Mouse (Mus musculus) G1E-ER4 (cell line): ENCODE results near the gene Vamp1. TPM values are rescaled to one million over a fixed set of nuclear protein-coding genes. Genes with fewer than 3 reads are reported as not detected.

Experiments used
- GATA1 ChIP-seq: IDR thresholded peaks from one replicate; pipeline ENCODE4 v1.8.0; 2012; ENCODE audit warnings: low read length, inconsistent platforms
- polyA plus RNA-seq: library from polyadenylated mRNA; stranded (reverse); fragments of >175 nt; gene quantifications from 2 replicates; pipeline ENCODE4 v1.2.3, GENCODE M21; 2012

Vamp1 gene
- polyA plus RNA-seq, 1 experiment = 2.3 TPM

- no peak for TF ChIP-seq GATA1
These were observed 16.7 kb downstream of the Vamp1 start for GRCm38 (mm10) chr6:125232045-125232437.

GRCm38 (mm10) chr6:125232516-125232915, 17.2 kb downstream of the Vamp1 start:
- TF ChIP-seq GATA1 = no peak

DNA sequence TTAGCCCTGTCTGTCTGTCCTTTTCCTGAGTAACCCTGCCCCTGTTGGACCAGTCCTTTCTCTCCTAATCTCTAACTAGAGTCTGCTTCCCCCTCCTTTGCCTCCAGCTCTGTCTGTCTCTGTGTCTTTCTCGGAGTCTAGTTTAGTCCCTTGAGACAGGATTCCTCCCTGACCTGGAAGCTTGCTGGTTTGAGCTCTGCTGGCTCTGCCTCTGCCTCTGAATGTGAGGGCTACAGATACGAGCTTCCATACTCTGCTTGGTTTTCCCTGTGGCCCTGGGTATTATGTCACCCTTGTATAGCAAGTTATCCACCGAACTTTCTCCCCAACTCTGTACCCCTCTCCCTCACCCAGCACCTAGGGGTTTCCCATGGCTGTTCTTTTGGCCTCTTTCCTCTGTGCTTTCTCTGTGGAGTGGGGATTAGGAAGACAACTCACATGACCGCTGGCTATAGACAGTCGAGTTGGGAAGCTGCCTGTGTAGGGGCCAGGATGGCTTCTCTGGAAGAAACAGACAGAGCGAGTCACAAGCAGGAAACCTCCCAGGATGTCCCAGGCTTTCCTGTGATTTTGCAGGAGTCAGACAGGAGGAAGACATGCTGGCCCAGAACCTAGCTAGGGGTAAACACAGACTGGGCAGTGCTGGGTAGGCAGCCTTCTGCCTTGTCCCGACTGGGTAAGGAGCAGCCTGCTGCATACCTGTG, 18.6 kb downstream of the Vamp1 start:
- no peak for TF ChIP-seq GATA1

DNA sequence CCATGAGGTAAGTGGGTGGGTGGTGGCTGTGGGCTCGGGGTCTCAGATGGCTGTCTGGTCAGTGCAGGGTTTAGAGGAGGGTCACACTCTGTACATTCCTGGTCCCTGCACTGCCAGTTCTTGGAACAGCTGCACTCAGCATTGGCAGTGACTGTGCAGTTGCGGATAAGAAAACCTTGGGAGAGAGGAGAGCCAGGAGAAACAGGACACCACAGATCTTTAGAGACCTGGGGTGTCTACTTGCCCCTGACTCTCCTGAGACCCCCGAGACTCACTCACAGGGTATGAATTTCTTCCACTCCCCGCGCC, 19.1 kb downstream of the Vamp1 start:
- no peak for TF ChIP-seq GATA1

GRCm38 (mm10) chr6:125236341-125236740, 21.0 kb downstream of the Vamp1 start:
- no peak for TF ChIP-seq GATA1

GRCm38 (mm10) chr6:125236782-125237181, 21.4 kb downstream of the Vamp1 start, which contains the start of gene Cd27:
Gene Cd27 (minus strand): TSS chr6:125237010.
- no peak for TF ChIP-seq GATA1

DNA sequence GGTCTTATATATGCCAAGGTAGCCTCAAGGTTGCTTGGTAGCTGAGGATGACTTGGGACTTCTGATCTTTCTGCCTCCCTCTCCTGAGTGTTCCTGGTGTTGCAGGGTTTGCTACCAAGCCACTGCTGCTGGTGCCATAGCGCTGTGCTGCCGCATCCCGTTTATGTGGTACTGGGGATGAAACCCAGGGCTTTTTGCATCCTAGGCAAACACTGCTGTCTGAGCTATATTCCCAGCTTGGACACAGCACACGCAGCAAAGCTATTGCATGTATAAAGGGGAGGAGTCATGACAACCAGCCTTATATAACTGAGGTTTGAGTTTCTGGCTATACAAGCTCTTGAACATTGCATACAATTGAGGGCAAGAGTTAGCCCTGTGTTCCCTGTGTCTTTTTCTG, 22.1 kb downstream of the Vamp1 start:
- no peak for TF ChIP-seq GATA1

DNA sequence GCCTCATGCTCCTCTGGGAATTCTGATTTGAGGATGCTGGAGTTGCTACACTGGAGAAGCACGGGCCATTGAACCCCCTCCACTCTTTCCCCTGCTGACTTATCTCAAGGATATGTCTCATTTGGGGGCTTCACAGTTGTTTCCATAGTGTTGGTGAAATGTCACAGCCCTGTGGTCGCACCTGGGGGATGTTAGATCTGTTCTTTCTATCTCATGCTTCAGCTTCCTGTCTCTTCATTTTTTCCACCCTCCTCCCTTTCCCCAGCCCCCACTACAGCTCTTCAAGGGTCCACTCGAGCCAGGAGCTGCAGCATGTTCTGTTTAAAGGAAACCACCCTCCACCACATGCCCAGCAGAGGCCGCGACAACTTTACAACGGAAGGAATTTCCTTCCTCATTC, 23.0 kb downstream of the Vamp1 start:
- TF ChIP-seq GATA1 = no peak

- no peak for TF ChIP-seq GATA1
These were observed 24.2 kb downstream of the Vamp1 start for GRCm38 (mm10) chr6:125239547-125239946.

DNA sequence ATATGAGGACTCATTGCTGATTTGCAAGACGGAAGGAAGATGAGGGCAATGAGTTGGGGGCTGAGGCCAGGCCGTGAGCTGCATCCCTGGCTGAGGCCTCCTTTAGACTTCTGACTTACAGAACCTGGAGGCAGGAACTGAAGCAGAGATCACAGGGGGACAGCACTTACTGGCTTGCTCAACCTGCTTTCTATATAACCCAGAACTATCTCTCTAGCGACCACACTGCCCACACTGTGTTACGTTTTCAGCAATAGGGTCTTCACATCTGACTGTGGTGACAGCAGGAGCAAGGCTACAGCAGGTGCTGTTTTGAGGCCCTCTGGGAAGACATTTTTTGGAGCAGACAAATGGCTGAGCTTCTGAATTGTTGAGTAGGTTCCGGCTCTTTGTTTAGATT, 25.3 kb downstream of the Vamp1 start:
- TF ChIP-seq GATA1 = no peak

DNA sequence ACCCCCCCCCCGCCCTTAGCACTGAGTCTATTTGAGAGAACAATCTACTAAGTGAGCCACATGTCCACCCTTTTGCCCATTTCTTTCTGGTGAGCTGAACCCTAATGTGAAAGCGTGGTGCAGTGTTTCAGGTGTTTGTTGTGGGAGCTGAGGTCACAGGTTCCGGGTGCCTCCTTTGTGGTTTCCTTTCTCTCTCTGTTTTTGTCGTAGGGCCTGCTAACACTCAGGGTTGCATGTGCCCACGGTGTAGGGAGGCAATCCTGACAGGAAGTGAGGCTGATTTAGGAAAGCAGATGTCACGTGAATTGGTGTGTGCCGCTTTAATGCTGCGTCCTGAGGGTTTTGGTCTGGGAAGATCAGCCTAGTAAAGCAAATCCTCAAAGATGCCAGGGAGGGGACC, 26.2 kb downstream of the Vamp1 start:
- no peak for TF ChIP-seq GATA1

DNA sequence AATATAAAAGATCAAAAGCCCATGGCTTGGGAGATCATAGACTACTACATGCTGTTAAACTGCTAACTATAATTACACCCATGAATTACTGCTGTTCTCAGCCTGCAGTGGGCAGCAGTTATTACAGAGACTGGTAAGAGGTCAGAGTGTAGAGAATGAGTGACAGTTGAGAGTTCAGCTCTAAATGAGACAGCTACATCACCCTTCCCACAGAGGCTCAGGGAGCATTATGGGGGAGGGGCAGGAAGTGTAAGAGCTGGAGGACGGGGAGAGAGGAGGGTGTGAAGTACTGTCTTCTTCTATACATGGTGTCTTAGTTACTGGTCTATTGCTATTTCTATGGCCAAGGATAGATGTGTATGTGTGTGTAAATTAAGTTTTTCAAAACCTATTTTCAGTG, 29.2 kb downstream of the Vamp1 start:
- no peak for TF ChIP-seq GATA1

DNA sequence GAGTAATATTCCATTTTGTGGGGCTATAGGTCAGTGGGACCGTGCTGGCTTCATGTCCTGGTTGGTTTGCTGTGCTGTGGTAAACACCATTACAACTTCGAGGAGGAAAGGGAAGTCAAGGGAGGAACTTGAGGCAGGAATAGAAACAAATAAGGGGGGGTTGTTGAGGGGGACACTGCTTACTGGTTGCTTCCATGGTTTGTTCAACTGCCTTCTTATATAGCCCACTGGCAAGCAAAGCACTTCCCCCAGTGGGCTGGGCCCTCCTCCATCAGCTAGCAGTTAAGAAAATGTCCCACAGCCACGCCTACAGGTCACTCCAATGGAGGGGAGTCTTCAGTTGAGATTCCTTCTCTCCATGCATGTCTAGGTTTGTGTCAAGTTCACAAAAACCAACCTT, 36.9 kb downstream of the Vamp1 start:
- no peak for TF ChIP-seq GATA1

- TF ChIP-seq GATA1 = no peak
These were observed 37.4 kb downstream of the Vamp1 start for GRCm38 (mm10) chr6:125252711-125253110.

DNA sequence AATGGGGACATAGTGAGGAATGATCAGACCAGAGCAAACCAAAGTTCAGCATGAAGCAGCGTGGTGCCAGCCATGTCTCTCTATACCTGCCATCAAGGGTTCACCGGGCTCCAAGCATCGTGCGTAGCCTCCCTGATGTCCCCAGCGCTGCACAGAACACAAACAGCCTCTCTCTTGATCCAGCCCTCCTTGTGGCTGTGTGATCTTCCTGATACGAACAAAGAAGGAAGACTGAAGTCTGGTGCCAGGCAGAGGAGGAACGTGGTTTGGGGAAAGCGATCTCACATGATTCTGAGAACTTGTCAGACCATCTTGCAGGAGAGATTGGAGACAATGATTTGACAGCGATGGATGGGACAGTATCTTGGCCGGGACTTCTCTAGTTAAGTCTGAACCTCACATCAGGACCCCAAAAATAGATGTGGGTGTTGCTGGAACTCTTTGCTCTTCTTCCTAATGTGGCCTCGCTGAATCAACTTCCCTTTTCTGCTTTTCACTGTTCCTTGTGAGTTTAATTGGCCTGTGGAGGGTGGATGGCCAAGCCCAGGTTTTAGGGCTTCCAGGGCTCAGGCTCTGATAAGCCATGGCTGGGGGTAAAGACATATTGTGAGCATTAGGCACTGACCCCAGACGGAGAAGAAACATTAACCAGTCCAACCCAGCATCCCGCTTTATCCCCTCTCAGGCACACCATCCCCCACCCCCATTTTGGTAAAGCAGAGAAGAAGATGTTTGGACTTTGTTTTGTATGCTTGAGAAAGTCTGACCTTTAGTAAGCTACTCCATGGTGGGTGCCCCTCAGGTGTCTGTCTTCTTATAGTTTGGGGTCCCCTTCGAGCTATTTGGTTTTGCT, 38.7 kb downstream of the Vamp1 start:
- no peak for TF ChIP-seq GATA1

DNA sequence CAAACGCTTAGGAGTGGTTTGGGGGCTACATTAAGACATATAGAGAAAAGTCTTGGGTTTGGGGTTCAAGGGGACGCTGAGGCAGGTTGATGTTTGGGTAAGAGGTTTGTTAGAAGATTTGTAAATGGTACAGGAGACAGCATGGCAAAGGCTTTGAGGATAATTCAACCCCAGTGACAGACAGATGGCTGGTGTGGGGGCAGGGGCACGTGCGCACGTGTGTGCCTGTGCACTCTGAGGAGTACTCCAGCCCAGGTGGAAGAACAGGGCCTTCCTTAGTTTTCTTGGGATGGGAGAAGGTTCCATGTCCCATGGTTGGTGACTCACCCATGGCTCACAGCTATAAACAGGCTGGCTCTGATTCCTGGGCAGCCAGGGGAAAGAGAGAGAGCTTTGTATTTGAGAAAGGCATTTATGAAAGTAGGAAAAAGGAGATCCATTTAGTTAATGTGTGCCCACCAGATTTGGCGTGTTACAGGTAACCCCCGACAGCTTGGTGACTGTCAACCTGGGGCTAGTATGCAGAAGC, 40.2 kb downstream of the Vamp1 start:
- TF ChIP-seq GATA1 = no peak

DNA sequence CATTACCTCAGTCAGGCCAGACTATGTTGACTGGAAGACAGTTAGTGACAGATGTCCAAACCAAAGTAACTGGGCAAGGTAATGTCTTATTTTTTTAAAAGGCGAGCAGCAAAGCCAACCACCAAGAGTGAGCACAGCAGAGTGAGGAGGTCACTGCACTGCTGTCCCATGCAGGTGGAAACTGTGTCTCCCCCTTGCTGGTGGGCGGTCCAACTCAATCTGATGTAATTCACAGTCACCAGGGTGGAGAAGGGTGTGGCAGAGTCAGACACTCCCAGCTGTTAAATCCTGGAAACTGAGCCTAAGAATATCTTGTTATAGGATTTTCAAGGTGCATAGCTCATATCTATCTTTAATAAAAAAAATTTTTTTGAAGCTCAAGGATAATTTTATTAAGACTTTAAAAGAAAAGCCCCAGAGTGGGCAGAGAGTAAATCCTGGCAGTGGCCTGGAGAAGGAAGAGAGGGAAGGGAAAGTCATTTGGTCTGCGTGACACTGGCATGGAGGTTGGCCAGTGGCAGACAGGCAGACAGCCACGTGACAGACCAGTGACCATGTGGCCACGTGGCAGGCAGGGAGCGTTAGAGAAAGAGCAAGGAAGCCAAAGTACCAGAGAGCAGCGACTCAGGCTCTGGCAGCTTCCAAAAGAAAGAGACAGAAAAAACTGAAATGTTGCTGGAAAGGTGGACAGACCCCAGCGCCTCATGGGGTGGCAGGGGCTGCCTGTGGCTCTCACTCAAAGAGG, 41.0 kb downstream of the Vamp1 start:
- TF ChIP-seq GATA1 = no peak
